Mouse (Mus musculus) bone marrow, adult 2 months (tissue): ENCODE measurements at regions not wholly inside any gene's neighbourhood (a gene's known extent, or its start where the extent isn't known, plus 50 kb on each side); places are given as distances from the start of the nearest gene placed in this dataset.

Experiments used
- CTCF ChIP-seq: fragments of 200-500 bp; IDR thresholded peaks from 2 replicates; pipeline ENCODE4 v1.5.1; 2011; ENCODE audit warnings: low read length, control low read depth; ENCODE audit not compliant: control insufficient read depth, insufficient read depth
- POLR2A ChIP-seq: fragments of 200-500 bp; IDR thresholded peaks from 2 replicates; pipeline ENCODE4 v1.6.1; 2011; ENCODE audit warnings: low read depth, mild to moderate bottlenecking, control low read depth, low read length, borderline replicate concordance; ENCODE audit not compliant: control insufficient read depth

DNA sequence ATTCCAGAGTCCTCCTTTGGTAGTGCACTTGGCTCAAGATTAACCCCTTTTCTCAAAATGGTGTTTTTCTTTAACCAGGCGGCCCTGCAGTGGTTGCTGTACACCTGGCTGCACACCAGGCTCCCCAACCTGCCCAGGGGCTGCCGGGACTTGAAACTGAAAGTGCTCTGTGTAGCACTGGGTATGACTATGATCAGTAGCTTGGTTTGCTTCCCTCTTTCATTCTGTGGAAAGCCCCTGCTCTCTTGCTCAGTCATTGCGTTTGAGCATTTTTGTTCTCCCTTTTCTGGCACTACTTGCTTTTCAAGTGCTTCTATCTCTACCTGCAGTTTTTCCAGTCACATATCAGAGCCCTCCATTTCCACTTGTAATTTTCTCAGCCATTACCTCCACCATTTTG, 156.0 kb upstream of the Fam83b start:
- TF ChIP-seq CTCF: no peak
- no peak for TF ChIP-seq POLR2A
